Comparison of ENCODE assay signal across 11 mouse cellular contexts in genomic region chr13:103957175-103957940, GRCm38 (mm10). TPM values are rescaled to one million over a fixed set of nuclear protein-coding genes. Genes with fewer than 3 reads are reported as not detected.
DNase-seq lines count a peak whose midpoint lies in the region; ATAC-seq lines count a peak whose summit lies in the region.
"Had no signal": no experiment of that assay in that cellular context is flagged by ENCODE, and none has a peak within 500 bp of the region (broad histone marks: within the 10 kb centered on the region; RNA-seq: fewer than 3 reads in every experiment).

No protein-coding gene starts in this region.

- no peak for ATAC-seq in hindbrain, embryonic 12.5 days (ENCODE audit: low FRiP score)
- ATAC-seq in forebrain, embryonic 12.5 days (ENCODE audit: low FRiP score), result no peak
- ATAC-seq: hindbrain, postnatal 0 days; midbrain, embryonic 16.5 days had no signal

- H3K4me2 ChIP-seq in hindbrain, embryonic 12.5 days (replicated peaks), result no peak overlapping the region
- H3K4me2 ChIP-seq in forebrain, embryonic 12.5 days, result no peak overlapping the region

- 68% methylated on average over 8 of the region's 8 CpGs for WGBS in hindbrain, embryonic 10.5 days
- 67% methylated on average over 8 of the region's 8 CpGs for WGBS in hindbrain, embryonic 12.5 days
- WGBS in limb, embryonic 10.5 days, result 67% methylated on average over 8 of the region's 8 CpGs
- 78% methylated on average over 8 of the region's 8 CpGs for WGBS in forebrain, embryonic 12.5 days

- 0 out of 2 replicates have a peak overlapping the region, but pooled peaks have one; percentile 23 for H3K27ac ChIP-seq in hindbrain, embryonic 10.5 days
- no peak overlapping the region for H3K27ac ChIP-seq in hindbrain, embryonic 12.5 days
- H3K27ac ChIP-seq in limb, embryonic 10.5 days, result peak overlapping the region; percentile 54
- H3K27ac ChIP-seq in forebrain, embryonic 12.5 days, result no peak overlapping the region
- H3K27ac ChIP-seq: hindbrain, postnatal 0 days had no signal

- H3K9ac ChIP-seq in hindbrain, embryonic 12.5 days, result no peak overlapping the region
- no peak overlapping the region for H3K9ac ChIP-seq in forebrain, embryonic 12.5 days

- no peaks in the 10 kb centered on the region for H3K36me3 ChIP-seq in hindbrain, embryonic 10.5 days
- no peaks in the 10 kb centered on the region for H3K36me3 ChIP-seq in hindbrain, embryonic 12.5 days
- no peaks in the 10 kb centered on the region for H3K36me3 ChIP-seq in limb, embryonic 10.5 days
- no peaks in the 10 kb centered on the region for H3K36me3 ChIP-seq in forebrain, embryonic 12.5 days (replicated peaks)

- H3K4me3 ChIP-seq in hindbrain, embryonic 10.5 days, result no peak overlapping the region
- no peak overlapping the region for H3K4me3 ChIP-seq in hindbrain, embryonic 12.5 days
- no peak overlapping the region for H3K4me3 ChIP-seq in limb, embryonic 10.5 days
- H3K4me3 ChIP-seq in forebrain, embryonic 12.5 days (replicated peaks), result no peak overlapping the region

- DNase-seq in hindbrain, embryonic 10.5 days (ENCODE audit: low spot score), result peak; percentile 19
- DNase-seq in thymus, postnatal 25 days, result peak; percentile 15
- DNase-seq in thymus, postnatal 10 days (ENCODE audit: low spot score in 2 of 2), result no peak
- DNase-seq in limb, embryonic 10.5 days (ENCODE audit: low spot score), result peak; percentile 45
- no peak for DNase-seq in cerebellum, adult 11 months
- DNase-seq in urinary bladder, postnatal 10 days (ENCODE audit: low spot score), result no peak
- DNase-seq: cerebellum, adult 9-11 months had no signal

- H3K9me3 ChIP-seq in hindbrain, embryonic 10.5 days, result no peaks in the 10 kb centered on the region
- no peaks in the 10 kb centered on the region for H3K9me3 ChIP-seq in hindbrain, embryonic 12.5 days (replicated peaks)
- no peaks in the 10 kb centered on the region for H3K9me3 ChIP-seq in limb, embryonic 10.5 days (replicated peaks)
- no peaks in the 10 kb centered on the region for H3K9me3 ChIP-seq in forebrain, embryonic 12.5 days

- H3K27me3 ChIP-seq in hindbrain, embryonic 10.5 days (ENCODE audit: insufficient read depth, poor library complexity, severe bottlenecking), result no peaks in the 10 kb centered on the region
- H3K27me3 ChIP-seq in hindbrain, embryonic 12.5 days, result no peaks in the 10 kb centered on the region
- H3K27me3 ChIP-seq in limb, embryonic 10.5 days (ENCODE audit: low read depth, poor library complexity, severe bottlenecking), result no peaks in the 10 kb centered on the region
- H3K27me3 ChIP-seq in forebrain, embryonic 12.5 days, result no peaks in the 10 kb centered on the region

- H3K4me1 ChIP-seq in hindbrain, embryonic 10.5 days (replicated peaks), result 0 out of 2 replicates have a peak, but pooled peaks cover 4% of the 10 kb centered on the region
- H3K4me1 ChIP-seq in hindbrain, embryonic 12.5 days, result no peaks in the 10 kb centered on the region
- peaks cover 36% of the 10 kb centered on the region for H3K4me1 ChIP-seq in limb, embryonic 10.5 days
- no peaks in the 10 kb centered on the region for H3K4me1 ChIP-seq in forebrain, embryonic 12.5 days

RNA-seq across cellular contexts. Expression of gene Erbin, which starts 37.0 kb away (rescaled TPM):
- 10.3 and 12.2 TPM in 2 replicates for polyA plus RNA-seq in hindbrain, embryonic 10.5 days (2016; fragmentation: Nextera tagmentation; extraction: Ambion mirVana)
- 23.6 and 23.7 TPM in 2 replicates for polyA plus RNA-seq in hindbrain, embryonic 12.5 days (2016; fragmentation: Nextera tagmentation; extraction: Ambion mirVana)
- polyA plus RNA-seq in limb, embryonic 10.5 days (2016; fragmentation: Nextera tagmentation; extraction: Ambion mirVana), result 12.2 and 16.6 TPM in 2 replicates
- 23.0 and 23.2 TPM in 2 replicates for polyA plus RNA-seq in forebrain, embryonic 12.5 days (2016; fragmentation: Nextera tagmentation; extraction: Ambion mirVana)

Comparison
In these comparisons a context has a peak if more than half of its experiments do, and no peak if none do; other contexts are left out.
1. DNase-seq: peak in hindbrain, embryonic 10.5 days (single experiment), thymus, postnatal 25 days (single experiment) and limb, embryonic 10.5 days (single experiment); none in thymus, postnatal 10 days (0 of 2), cerebellum, adult 11 months (single experiment) and urinary bladder, postnatal 10 days (single experiment).
2. H3K27ac ChIP-seq: peak in hindbrain, embryonic 10.5 days (single experiment) and limb, embryonic 10.5 days (single experiment); none in hindbrain, embryonic 12.5 days (single experiment) and forebrain, embryonic 12.5 days (single experiment).